Mouse (Mus musculus): Measurements from ENCODE around the gene Vps45.

Vps45 gene

GRCm38 (mm10) chr3:96087219-96087618 is 29.0 kb upstream of the Vps45 start:
- TF ChIP-seq GATA4 (IDR thresholded peaks at IDR 0.05; ENCODE audit: insufficient replicate concordance, low read length) = no peak

DNA sequence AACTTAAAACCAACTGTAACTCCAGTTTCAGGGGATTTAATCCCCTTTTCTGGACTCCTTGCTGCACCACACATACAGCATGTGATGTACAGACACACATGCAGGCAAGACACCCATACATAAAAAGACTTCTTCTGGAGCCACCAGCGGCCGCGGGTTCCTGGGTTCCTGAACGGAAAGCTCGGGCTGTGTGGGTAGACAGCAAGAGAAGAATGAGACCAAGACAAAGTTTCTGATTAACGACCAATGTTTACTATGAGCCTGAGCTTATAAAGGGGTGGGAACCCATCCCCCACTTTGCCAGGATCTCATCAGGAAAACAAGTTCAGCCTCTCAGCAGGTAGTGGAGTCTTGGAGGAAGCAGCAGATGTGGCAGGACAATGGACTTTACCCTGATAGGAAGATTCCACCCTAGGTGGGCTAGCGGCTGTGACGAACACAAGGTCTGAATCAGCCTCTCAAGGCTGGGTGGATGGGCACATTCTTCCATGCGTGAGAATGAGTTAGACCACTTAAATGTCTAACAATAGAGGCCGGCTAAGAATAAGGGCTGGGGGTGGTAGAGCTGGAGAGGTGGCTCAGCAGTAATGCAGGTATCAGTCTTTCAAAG is 26.0 kb upstream of the Vps45 start:
- TF ChIP-seq GATA4 (IDR thresholded peaks at IDR 0.05; ENCODE audit: insufficient replicate concordance, low read length) = no peak

DNA sequence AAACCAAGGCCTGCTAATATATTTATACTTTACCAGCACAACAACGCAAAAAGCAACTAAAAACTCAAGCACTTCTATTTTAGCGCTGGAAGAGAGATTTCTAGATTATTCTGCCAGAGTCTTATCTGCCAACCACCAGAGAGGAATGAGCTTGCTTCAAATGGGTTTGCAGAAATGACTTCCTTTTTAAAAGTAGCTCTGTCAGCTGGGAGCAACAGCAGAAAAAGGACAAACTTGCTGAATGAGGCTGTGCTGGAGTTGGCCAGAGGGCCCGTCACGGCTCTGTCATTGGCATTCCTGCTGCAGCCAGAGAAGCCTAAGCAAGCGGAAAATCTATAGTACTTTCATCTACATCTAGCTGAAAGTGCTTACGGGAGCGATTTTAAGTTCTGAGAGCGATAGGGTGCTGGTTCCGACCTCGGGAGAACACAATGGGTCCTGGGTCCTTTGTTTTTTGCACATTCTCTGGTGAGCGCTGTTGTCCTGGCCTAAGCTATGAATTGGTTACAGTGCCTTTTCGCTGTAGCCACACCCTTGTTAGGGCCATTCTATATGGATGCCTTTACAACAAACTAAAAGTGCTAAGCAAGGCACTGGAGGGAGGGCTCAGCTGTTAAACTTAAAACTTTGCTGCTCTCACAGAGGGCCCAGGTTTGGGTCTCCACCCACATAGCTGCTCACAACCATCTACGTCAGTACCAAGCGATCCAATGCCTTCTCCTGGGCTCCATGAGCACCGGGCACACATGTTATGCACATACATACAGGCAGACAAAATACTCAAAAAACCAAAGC is 24.6 kb upstream of the Vps45 start:
- TF ChIP-seq GATA4 (IDR thresholded peaks at IDR 0.05; ENCODE audit: insufficient replicate concordance, low read length) = no peak

DNA sequence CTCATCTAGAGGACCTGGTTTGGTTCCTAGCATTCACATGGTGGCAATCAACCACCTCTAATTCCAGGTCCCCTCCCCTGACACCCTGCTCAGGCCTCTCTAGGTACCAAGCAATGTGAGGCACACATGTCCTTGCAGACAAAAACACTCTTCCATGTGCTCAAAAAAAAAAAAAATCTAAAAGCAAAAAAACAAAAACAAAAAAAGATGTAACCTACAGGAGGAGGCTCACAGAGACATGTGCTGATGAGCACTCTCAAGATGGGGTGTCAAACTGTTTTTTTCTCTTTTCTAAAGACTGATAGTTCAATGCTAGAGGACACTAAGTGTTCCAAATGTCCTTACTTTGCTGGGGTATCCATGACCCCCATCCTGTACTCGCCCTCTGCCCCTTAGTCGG is 23.8 kb upstream of the Vps45 start:
- no peak for TF ChIP-seq GATA4 (IDR thresholded peaks at IDR 0.05; ENCODE audit: insufficient replicate concordance, low read length)

DNA sequence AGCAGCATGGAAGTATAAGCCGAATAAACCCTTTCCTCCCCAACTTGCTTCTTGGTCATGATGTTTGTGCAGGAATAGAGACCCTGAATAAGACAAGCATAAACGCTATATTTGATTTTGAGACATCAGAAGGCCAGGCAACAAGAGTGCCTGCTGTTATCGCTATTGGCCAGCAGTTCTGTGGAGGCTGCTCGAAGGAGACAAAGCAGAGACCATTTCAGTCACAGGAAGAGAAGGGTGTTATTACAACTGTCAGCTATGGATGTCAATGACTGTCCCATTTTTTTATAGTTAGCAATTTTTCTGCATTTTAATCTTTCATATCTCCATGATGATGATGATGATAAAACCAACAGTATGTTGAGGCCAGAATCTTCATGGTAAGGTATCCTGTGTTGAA is 23.4 kb upstream of the Vps45 start:
- TF ChIP-seq GATA4 (IDR thresholded peaks at IDR 0.05; ENCODE audit: insufficient replicate concordance, low read length) = no peak

DNA sequence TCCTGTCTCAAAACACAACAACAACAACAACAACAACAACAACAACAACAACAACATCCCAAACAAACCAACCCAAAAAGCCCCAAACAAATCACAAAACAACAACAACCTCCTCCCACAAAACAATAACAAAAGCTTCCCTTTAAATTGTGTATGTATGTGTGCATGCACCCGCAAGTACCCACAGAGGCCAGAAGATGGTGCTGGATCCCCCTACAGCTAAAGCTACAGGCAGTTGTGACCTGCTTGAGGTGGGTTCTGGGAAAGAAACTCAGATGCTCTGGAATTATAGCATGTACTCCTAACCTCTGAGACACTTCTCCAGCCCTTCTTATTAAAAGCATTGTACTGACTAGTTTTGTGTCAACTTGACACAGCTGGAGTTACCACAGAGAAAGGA is 22.7 kb upstream of the Vps45 start:
- TF ChIP-seq GATA4 (IDR thresholded peaks at IDR 0.05; ENCODE audit: insufficient replicate concordance, low read length) = no peak

- TF ChIP-seq GATA4 (IDR thresholded peaks at IDR 0.05; ENCODE audit: insufficient replicate concordance, low read length) = no peak
Observed at GRCm38 (mm10) chr3:96078711-96079110, 20.4 kb upstream of the Vps45 start.

DNA sequence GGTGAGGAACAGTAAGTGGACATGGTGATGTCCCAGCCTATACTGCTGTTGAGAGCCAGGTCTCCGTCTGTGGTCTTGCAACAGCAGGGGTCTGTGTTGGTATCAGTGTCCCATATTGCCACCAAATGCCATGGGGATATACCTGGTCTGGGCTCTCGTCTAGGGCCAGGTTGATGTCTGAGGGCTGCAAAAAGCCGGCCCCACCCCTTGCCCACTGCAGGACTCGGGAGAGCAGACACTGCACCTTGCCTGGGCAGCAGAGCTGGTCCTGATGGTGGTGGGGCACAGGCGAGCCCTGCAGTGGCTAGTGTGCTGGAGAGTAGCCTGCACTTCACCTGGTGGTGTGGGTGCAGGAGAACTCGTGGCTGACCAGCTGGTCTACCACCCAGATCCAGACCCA is 19.8 kb upstream of the Vps45 start:
- no peak for TF ChIP-seq GATA4 (IDR thresholded peaks at IDR 0.05; ENCODE audit: insufficient replicate concordance, low read length)

DNA sequence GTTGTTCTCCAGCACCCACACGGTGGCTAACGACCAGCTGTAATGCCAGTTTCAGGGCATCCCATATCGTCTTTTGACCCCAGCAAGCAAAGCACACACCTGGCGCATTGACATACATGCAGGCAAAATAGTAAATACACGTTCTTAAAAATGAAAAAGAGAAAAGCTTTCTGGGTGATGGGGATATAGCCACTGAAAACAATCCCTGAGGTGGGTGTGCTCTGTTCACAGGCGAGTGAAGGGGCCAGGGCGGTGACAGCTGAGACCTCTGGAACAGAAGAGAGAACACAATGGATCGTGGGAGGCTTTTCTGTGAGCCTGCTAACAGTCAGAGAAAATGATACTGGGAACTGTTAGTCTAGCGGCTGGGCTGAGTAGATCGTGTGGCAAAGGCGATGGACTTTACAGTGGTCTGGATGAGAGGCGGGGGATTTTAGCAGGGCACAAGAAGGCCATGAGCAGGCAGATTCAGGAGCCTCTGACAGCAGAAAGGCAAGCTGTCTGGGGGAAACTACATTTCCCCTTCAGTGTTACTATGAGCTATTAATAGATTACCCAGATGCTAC is 14.7 kb upstream of the Vps45 start:
- TF ChIP-seq GATA4 (IDR thresholded peaks at IDR 0.05; ENCODE audit: insufficient replicate concordance, low read length) = no peak

DNA sequence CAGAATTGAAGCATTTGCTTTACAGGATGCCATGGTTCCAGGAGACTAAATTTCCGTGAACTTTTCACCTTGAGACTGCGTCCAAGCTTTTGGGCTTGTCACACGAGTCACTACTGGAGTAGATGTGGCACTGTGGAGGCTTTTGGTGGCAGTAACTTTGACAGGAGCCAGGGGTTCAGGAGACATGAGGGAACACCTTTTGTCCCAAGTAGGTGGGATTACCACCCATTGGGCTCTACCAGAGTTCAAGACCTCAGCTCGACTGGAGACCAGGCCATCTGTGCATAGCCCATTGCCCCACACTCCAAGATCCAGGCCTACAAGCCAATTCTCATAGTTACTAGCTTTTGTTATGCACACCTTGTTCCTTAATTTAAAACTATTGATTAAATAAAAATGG is 12.0 kb upstream of the Vps45 start:
- TF ChIP-seq GATA4 (IDR thresholded peaks at IDR 0.05; ENCODE audit: insufficient replicate concordance, low read length) = no peak

GRCm38 (mm10) chr3:96069542-96069941 is 11.3 kb upstream of the Vps45 start:
- no peak for TF ChIP-seq GATA4 (IDR thresholded peaks at IDR 0.05; ENCODE audit: insufficient replicate concordance, low read length)

GRCm38 (mm10) chr3:96069046-96069445 is 10.8 kb upstream of the Vps45 start:
- TF ChIP-seq GATA4 (IDR thresholded peaks at IDR 0.05; ENCODE audit: insufficient replicate concordance, low read length) = no peak

- no peak for TF ChIP-seq GATA4 (IDR thresholded peaks at IDR 0.05; ENCODE audit: insufficient replicate concordance, low read length)
Observed at GRCm38 (mm10) chr3:96066741-96067140, 8.5 kb upstream of the Vps45 start.

DNA sequence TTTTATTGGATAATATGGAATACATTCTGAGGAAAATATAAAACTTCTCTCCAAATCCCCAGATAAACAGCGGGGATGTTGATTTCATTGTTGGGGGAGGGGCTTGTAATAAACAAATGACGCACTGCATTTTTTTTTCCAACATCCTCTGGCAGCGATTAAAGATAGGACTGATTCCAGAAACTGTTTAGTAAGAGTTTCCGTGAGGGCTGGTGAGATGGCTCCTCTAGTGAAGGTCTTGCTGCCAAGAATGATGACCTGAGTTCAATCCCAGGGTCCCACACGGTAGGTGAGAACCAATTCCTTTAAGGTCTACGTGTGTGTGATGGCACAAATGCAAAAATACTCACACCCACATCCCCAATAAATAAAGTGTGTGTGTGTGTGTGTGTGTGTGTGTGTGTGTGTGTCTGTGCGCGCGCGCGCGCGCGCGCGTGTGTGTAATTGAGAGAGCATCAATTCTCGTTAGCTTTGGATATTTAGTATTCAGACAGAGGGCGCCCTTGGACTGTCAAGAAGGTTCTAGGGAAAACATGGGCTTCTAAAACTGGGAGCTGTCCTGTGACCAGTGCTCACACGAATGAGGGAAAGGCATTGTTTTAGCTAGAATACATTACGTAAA is 7.6 kb upstream of the Vps45 start:
- peak; percentile 77; the same call in 1 of the 2 replicates for TF ChIP-seq GATA4 (IDR thresholded peaks at IDR 0.05; ENCODE audit: insufficient replicate concordance, low read length)

- no peak for TF ChIP-seq GATA4 (IDR thresholded peaks at IDR 0.05; ENCODE audit: insufficient replicate concordance, low read length)
Observed at GRCm38 (mm10) chr3:96065147-96065546, 6.9 kb upstream of the Vps45 start.

- no peak for TF ChIP-seq GATA4 (IDR thresholded peaks at IDR 0.05; ENCODE audit: insufficient replicate concordance, low read length)
Observed at GRCm38 (mm10) chr3:96064217-96064616, 6.0 kb upstream of the Vps45 start.
